Mouse (Mus musculus) neural tube, embryonic 10.5 days (tissue): ENCODE measurements around the gene Nr3c2.

Source experiments
- DNase-seq: peaks from one replicate; pipeline ENCODE4 v3.0.0-alpha.2; 2017; ENCODE audit warnings: low spot score; ENCODE audit errors: extremely low spot score

Nr3c2 gene

GRCm38 (mm10) chr8:77055492-77056021, 156.3 kb downstream of the Nr3c2 start:
- DNase-seq = no peak

GRCm38 (mm10) chr8:77056853-77057252, 157.6 kb downstream of the Nr3c2 start:
- no peak for DNase-seq

GRCm38 (mm10) chr8:77082687-77083086, 183.4 kb downstream of the Nr3c2 start:
- DNase-seq = no peak

- no peak for DNase-seq
Measured at GRCm38 (mm10) chr8:77086036-77086435, 186.8 kb downstream of the Nr3c2 start.

DNA sequence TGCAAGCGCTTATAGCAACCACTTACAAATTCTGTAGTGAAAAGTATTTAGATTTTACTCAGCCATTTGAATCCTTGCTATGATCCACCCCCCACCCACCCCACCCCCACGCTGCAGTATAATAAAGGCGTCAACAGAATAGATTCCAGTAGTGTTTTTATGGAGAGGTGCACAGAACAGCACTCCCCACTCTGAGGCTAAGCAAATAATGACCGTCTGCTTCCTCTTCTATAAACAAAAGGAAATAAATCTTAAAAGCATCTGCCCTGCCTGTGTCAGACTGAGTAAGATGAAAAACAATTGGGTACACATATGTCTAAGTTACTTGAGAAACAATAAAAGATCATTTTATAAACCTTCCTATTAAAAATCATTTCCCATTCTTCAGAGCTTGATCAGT, 197.5 kb downstream of the Nr3c2 start:
- DNase-seq = no peak

DNA sequence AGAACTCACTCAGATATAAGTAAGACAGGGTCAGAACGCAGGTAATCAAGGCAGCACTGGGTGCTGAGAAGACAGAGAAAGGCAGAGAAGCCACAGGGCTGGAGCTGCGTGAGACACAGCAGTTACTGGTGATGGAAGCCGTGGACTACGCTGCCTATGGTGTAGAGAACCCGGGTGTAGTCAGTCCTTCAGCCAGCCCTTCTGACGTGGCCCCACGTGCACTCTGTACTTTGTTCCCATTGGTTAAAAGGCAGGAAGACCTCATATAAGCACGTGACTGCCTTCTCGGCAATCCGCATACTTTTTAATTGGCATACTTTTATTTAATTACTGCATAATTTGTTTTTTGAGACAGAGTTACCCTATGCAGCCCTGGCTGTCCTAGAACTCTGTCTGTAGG, 198.9 kb downstream of the Nr3c2 start:
- no peak for DNase-seq

GRCm38 (mm10) chr8:77100370-77100769, 201.1 kb downstream of the Nr3c2 start:
- no peak for DNase-seq

GRCm38 (mm10) chr8:77102879-77103278, 203.6 kb downstream of the Nr3c2 start:
- no peak for DNase-seq

GRCm38 (mm10) chr8:77112719-77113118, 213.5 kb downstream of the Nr3c2 start:
- DNase-seq = no peak

DNA sequence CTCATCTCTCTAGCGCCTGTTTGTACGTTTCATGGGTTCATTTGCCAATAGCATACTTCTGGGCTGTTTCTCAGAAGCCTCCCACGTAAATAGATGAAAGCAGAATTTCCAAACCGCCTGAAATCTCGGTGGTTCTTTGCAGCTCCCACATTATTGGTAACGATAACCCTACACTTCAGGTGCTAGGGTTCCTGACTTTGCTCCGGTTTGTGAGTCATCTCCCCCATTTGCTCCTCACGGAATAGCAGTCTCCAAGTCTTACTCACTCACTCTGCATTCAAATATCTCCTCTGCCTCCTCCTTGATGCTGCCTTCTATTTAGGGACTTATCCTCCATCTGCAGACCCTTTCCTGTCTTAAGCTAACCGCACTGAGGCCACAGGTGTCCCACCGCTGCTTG, 215.5 kb downstream of the Nr3c2 start:
- no peak for DNase-seq

DNA sequence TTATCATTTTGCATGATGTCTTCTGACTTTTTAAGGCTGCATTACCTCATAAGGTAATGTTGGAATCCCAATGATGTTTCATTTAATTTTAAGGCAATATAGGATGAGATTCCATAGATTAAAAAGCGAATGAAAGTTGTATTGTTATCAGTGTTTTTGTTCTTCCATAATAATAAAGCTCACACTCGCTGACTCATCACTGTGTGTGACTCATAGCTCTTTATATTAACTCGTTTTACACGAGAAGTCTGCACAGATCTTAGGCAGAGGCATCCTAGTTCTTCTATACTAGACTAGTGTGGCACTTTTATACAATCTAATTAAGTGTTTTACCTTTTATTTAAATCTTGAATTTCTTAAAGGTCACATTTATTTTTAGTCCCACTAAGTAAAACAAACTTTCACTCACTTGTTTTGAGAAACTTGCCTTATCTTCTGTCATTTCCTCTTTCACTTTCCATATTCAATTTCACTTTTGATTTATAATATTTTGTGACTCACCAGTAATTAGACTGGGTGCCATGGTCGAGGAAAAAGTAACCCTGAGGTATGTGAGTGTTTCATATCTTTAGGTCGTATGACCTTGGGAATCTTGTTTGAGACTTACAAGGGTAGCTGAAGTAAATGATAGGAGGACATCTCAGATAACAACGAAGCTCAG, 217.3 kb downstream of the Nr3c2 start:
- DNase-seq = no peak

DNA sequence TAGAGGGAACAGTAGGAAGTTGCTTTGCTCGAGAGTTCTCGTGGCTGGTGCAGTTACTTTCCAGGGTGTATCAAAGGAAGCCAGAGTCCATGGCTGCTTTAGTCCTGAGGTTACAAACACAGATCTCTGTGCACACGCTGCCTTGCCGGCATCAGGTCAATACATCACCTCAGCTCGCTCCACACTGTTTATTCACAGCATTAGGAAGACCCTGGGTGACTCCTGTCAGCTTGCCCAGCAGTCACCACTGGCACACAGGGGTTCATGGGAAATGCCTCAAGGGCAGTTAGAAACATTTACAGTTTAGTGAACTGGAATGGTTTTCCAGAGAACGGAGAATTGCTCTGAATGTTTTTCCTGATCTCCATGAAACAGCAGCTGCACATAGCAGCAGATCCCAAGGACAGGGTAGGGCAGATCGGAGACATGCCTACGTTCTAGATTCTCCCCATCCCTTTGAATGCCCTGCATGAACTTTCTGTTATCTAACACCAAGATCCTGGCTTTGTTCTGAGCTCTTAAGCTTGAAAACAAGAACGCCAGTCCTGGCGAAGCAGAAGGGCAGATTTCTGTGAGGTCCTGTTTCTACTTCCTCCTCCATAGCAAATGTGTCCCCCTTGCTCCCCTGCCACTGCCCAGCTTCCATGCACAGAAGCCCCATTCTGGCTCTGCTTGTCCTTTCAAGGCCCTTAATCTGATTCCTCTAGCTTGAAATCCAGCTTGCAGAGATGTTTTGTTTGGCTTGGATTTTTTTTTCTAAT, 221.7 kb downstream of the Nr3c2 start:
- no peak for DNase-seq

DNA sequence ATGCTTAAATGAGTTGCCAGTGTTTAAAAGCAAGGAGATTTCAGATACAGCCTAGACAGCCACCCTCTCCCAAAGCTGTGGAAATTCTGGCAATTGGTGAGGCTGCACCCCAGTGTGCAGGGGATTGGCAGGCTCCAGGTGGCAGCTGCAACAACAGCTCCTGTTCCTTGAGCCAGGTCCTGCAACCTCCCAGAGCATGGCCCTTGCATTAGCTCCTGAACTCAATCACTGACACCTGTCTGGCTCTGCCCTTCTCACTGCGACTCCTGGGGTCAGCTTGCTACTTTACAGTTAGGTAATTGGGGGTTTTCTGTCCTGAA, 222.3 kb downstream of the Nr3c2 start:
- no peak for DNase-seq

DNA sequence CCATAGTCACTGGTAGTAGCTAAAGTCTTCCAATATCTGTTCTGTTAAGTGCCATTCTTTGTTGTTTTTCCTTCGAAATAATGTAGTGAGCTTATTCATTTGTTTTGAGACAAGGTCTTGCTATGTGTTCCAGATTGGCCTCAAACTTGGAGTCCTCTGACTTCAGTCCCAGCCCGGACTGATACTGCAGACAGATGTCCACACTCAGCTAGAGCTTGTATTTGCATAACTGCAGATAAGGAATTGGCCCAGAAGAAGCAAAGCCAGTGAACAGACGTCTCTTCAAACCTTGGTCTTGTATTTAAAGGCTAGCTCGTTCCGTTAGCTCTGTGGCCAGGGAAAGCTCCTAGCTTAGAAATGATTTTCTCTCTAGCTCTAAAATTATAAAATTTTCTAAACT, 223.1 kb downstream of the Nr3c2 start:
- no peak for DNase-seq

GRCm38 (mm10) chr8:77125777-77126176, 226.5 kb downstream of the Nr3c2 start:
- DNase-seq = no peak

DNA sequence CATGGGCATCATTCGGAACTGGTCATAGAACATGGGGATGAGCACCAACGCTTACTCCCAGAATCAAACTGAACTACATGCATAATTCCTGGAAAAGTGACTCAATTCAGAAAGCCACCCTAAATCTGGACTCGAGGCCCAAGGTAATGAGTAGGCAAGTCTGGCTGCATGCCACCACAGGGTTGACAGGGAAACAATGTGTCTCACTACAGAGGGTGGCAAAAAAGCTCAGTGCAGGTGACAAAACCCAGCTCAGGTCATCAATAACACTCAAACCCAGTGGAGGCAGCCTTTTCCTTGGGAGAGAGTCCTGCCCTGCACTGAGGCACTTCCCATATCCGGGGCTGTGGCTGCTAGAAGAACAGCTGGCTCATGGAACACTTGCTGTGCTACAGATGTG, 228.8 kb downstream of the Nr3c2 start:
- DNase-seq = no peak

GRCm38 (mm10) chr8:77132903-77133637, 233.8 kb downstream of the Nr3c2 start:
- peak; percentile 20 for DNase-seq

GRCm38 (mm10) chr8:77133797-77134385, 234.6 kb downstream of the Nr3c2 start:
- DNase-seq = peak; percentile 19

- no peak for DNase-seq
Measured at GRCm38 (mm10) chr8:77145285-77145684, 246.0 kb downstream of the Nr3c2 start.

GRCm38 (mm10) chr8:77154496-77154895, 255.3 kb downstream of the Nr3c2 start:
- peak; percentile 37 for DNase-seq

DNA sequence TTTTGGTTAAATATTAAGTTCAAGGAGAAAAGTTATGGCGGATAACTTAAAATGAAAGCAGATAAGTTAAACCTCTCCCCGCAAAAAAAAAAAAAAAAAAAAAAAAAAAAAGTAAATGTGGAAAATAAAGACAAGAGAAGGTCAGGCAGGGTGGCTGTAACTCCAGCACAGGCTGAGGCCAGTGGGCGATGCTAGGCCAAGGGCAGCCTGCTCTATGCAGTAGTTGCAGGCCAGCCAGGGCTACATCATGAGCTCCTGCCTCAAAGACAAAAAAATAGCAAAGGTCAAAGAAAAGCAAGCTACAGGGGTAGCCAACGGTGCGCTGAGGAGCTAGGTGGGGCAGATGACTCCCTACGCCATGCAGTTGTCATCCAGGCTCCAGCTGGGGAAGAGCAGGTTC, 270.1 kb downstream of the Nr3c2 start:
- no peak for DNase-seq
